Mouse (Mus musculus) MEL (cell line): ENCODE data around the gene Mypn. TPM values are rescaled to one million over a fixed set of nuclear protein-coding genes. Genes with fewer than 3 reads are reported as not detected.

Source experiments
- DNase-seq: peaks from one replicate; pipeline ENCODE4 v3.0.0; 2011; ENCODE audit warnings: low read depth, low spot score
- H3K27ac ChIP-seq: 2 replicates; pipeline ENCODE4 v1.5.1; 2012; ENCODE audit warnings: low read depth, mild to moderate bottlenecking, control low read depth, low read length, moderate library complexity; ENCODE audit not compliant: control insufficient read depth
- H3K27me3 ChIP-seq, 2 experiments: fragments of 150-350 bp in 1 of 2; sonication (generic) in 1 of 2; 2 replicates each; pipeline ENCODE4 v1.6.1; 2012; ENCODE audit warnings: low read length in 2 of 2, mild to moderate bottlenecking in 2 of 2, improper control_type of control experiment in 1 of 2, moderate library complexity in 1 of 2; ENCODE audit not compliant: insufficient read depth in 2 of 2, control insufficient read depth in 1 of 2
- H3K36me3 ChIP-seq, 2 experiments: 2 replicates each; pipeline ENCODE4 v1.6.1; 2012 to 2014; ENCODE audit warnings: low read length in 2 of 2, improper control_type of control experiment in 1 of 2, inconsistent platforms in 1 of 2, mild to moderate bottlenecking in 1 of 2; ENCODE audit not compliant: insufficient read depth in 2 of 2, control insufficient read depth in 1 of 2
- H3K4me1 ChIP-seq, 2 experiments: fragments of 150-350 bp in 1 of 2; sonication (generic) in 1 of 2; 2 replicates each; pipeline ENCODE4 v1.6.1; 2012; ENCODE audit warnings: low read length in 2 of 2, improper control_type of control experiment in 1 of 2, mild to moderate bottlenecking in 1 of 2; ENCODE audit not compliant: insufficient read depth in 2 of 2, control insufficient read depth in 1 of 2
- H3K4me3 ChIP-seq, 2 experiments: fragments of 150-350 bp in 1 of 2; sonication (generic) in 1 of 2; 2 replicates each; pipeline ENCODE4 v1.5.1; 2012; ENCODE audit warnings: low read depth in 2 of 2, low read length in 2 of 2, mild to moderate bottlenecking in 2 of 2, moderate library complexity in 2 of 2, control low read depth in 1 of 2, improper control_type of control experiment in 1 of 2; ENCODE audit not compliant: control insufficient read depth in 1 of 2, insufficient read depth in 1 of 2
- H3K79me2 ChIP-seq: 2 replicates; pipeline ENCODE4 v1.6.1; 2012; ENCODE audit warnings: mild to moderate bottlenecking, low read length, moderate library complexity; ENCODE audit not compliant: control insufficient read depth, poor library complexity, insufficient read depth
- H3K9ac ChIP-seq: 2 replicates; pipeline ENCODE4 v1.6.1; 2012; ENCODE audit warnings: low read depth, mild to moderate bottlenecking, control low read depth, low read length, moderate library complexity; ENCODE audit not compliant: control insufficient read depth, poor library complexity, severe bottlenecking
- H3K9me3 ChIP-seq: fragments of 150-350 bp; sonication (generic); replicated peaks from 2 replicates; pipeline ENCODE4 v1.6.1; 2012; ENCODE audit warnings: mild to moderate bottlenecking, low read length, improper control_type of control experiment, moderate library complexity; ENCODE audit not compliant: insufficient read depth
- BHLHE40 ChIP-seq: IDR thresholded peaks from 2 replicates; pipeline ENCODE4 v1.6.1; 2012; ENCODE audit warnings: low read depth, mild to moderate bottlenecking, inconsistent platforms, low read length, improper control_type of control experiment, borderline replicate concordance
- CHD1 ChIP-seq: IDR thresholded peaks from 2 replicates; pipeline ENCODE4 v1.6.1; 2012; ENCODE audit warnings: low read depth, mild to moderate bottlenecking, inconsistent platforms, low read length, improper control_type of control experiment
- CHD2 ChIP-seq: IDR thresholded peaks from 2 replicates; pipeline ENCODE4 v1.6.1; 2011; ENCODE audit warnings: low read length, improper control_type of control experiment
- CTCF ChIP-seq, 3 experiments: IDR thresholded peaks in 2 of 3; conservative IDR thresholded peaks in 1 of 3; 2 replicates each; pipeline ENCODE4 v1.5.1; 2011 to 2012; ENCODE audit warnings: low read length in 3 of 3, low read depth in 2 of 3, mild to moderate bottlenecking in 2 of 3, improper control_type of control experiment in 1 of 3, inconsistent platforms in 1 of 3, mixed read lengths in 1 of 3, moderate library complexity in 1 of 3; ENCODE audit not compliant: control insufficient read depth in 1 of 3, insufficient read depth in 1 of 3, poor library complexity in 1 of 3, severe bottlenecking in 1 of 3
- GATA1 ChIP-seq: IDR thresholded peaks from 2 replicates; pipeline ENCODE4 v1.6.1; 2011; ENCODE audit warnings: low read depth, low read length, improper control_type of control experiment
- HCFC1 ChIP-seq: IDR thresholded peaks from 2 replicates; pipeline ENCODE4 v1.6.1; 2012; ENCODE audit warnings: low read depth, mild to moderate bottlenecking, inconsistent platforms, low read length, improper control_type of control experiment, moderate library complexity
- MAFK ChIP-seq: IDR thresholded peaks from 2 replicates; pipeline ENCODE4 v1.6.1; 2011; ENCODE audit warnings: low read depth, mild to moderate bottlenecking, low read length, improper control_type of control experiment, borderline replicate concordance
- MAZ ChIP-seq: IDR thresholded peaks from 2 replicates; pipeline ENCODE4 v1.6.1; 2012; ENCODE audit warnings: low read depth, mild to moderate bottlenecking, inconsistent platforms, low read length, improper control_type of control experiment
- MXI1 ChIP-seq: IDR thresholded peaks from 2 replicates; pipeline ENCODE4 v1.6.1; 2011; ENCODE audit warnings: mild to moderate bottlenecking, low read depth, low read length, improper control_type of control experiment
- MYB ChIP-seq: IDR thresholded peaks from 2 replicates; pipeline ENCODE4 v1.6.1; 2011; ENCODE audit warnings: mild to moderate bottlenecking, low read depth, low read length, improper control_type of control experiment
- MYC ChIP-seq: IDR thresholded peaks from 2 replicates; pipeline ENCODE4 v1.6.1; 2011; ENCODE audit warnings: low read depth, mild to moderate bottlenecking, low read length, improper control_type of control experiment, moderate library complexity
- NRF1 ChIP-seq: IDR thresholded peaks from 2 replicates; pipeline ENCODE4 v1.6.1; 2014; ENCODE audit warnings: low read depth, mild to moderate bottlenecking, inconsistent platforms, low read length, improper control_type of control experiment, moderate library complexity; ENCODE audit not compliant: poor library complexity, insufficient read depth, severe bottlenecking
- RAD21 ChIP-seq: IDR thresholded peaks from 2 replicates; pipeline ENCODE4 v1.6.1; 2011; ENCODE audit warnings: mild to moderate bottlenecking, low read depth, low read length, improper control_type of control experiment
- SIN3A ChIP-seq: IDR thresholded peaks from 2 replicates; pipeline ENCODE4 v1.6.1; 2012; ENCODE audit warnings: low read length, improper control_type of control experiment, inconsistent platforms
- SMC3 ChIP-seq: IDR thresholded peaks from 2 replicates; pipeline ENCODE4 v1.6.1; 2011; ENCODE audit warnings: low read depth, low read length, improper control_type of control experiment
- TBP ChIP-seq: IDR thresholded peaks from 2 replicates; pipeline ENCODE4 v1.8.0; 2011; ENCODE audit warnings: low read depth, low read length, improper control_type of control experiment
- TCF12 ChIP-seq: IDR thresholded peaks from 2 replicates; pipeline ENCODE4 v1.6.1; 2014; ENCODE audit warnings: low read depth, mild to moderate bottlenecking, inconsistent platforms, low read length, improper control_type of control experiment, moderate library complexity
- USF1 ChIP-seq: IDR thresholded peaks from 2 replicates; pipeline ENCODE4 v1.6.1; 2014; ENCODE audit warnings: low read depth, mild to moderate bottlenecking, inconsistent platforms, low read length, improper control_type of control experiment, moderate library complexity
- USF2 ChIP-seq, 2 experiments: IDR thresholded peaks; 2 replicates each; pipeline ENCODE4 v1.6.1; 2011 to 2012; ENCODE audit warnings: improper control_type of control experiment in 2 of 2, low read length in 2 of 2, borderline replicate concordance in 1 of 2, inconsistent platforms in 1 of 2, low read depth in 1 of 2, mild to moderate bottlenecking in 1 of 2; ENCODE audit not compliant: insufficient read depth in 1 of 2
- ZKSCAN1 ChIP-seq: IDR thresholded peaks from 2 replicates; pipeline ENCODE4 v1.6.1; 2012; ENCODE audit warnings: low read depth, mild to moderate bottlenecking, inconsistent platforms, low read length, improper control_type of control experiment, moderate library complexity
- ZNF384 ChIP-seq: IDR thresholded peaks from 2 replicates; pipeline ENCODE4 v1.6.1; 2012; ENCODE audit warnings: low read depth, mild to moderate bottlenecking, inconsistent platforms, low read length, improper control_type of control experiment
- polyA plus RNA-seq, 2 experiments: library from polyadenylated mRNA; stranded (reverse) in 1 of 2; unstranded in 1 of 2; fragments of >175 nt in 1 of 2; fragments of >200 nt in 1 of 2; gene quantifications; 2 replicates each; pipeline versions ENCODE4 v1.2.1 to v1.2.4; 2012; ENCODE audit warnings: low replicate concordance in 2 of 2, low read depth in 1 of 2; ENCODE audit not compliant: insufficient read length in 2 of 2, insufficient read depth in 1 of 2, missing spikeins in 1 of 2
- total RNA-seq: library from RNA; depleted of rRNA; stranded (reverse); fragments of 300-350 nt; gene quantifications from 2 replicates; pipeline ENCODE4 v1.2.3, GENCODE M21; 2012

Mypn gene
- total and polyA plus RNA-seq, 3 experiments, result not detected

- Histone ChIP-seq H3K27me3 (no peaks in the 10 kb centered on the region; a peak in 1 of 4 replicates), H3K27ac (no peak overlapping the region), H3K4me1 (0 out of 4 replicates have a peak, but pooled peaks cover 0 to 4% of the 10 kb centered on the region in 2 experiments), H3K4me3 (no peak overlapping the region), H3K36me3 (no peaks in the 10 kb centered on the region), H3K9me3 (no peaks in the 10 kb centered on the region), H3K79me2 (no peaks in the 10 kb centered on the region), H3K9ac (no peak overlapping the region)
- TF ChIP-seq NRF1 (no peak), MYB (no peak), MAFK (no peak), GATA1 (no peak), CTCF (IDR thresholded peaks at IDR 0.05 in 2 of 3, conservative IDR thresholded peaks at IDR 0.05 in 1 of 3; ENCODE audit: control insufficient read depth in 1 of 3, insufficient read depth in 1 of 3, low read depth in 2 of 3, low read length in 3 of 3, poor library complexity in 1 of 3, severe bottlenecking in 1 of 3) (no peak), CHD1 (no peak), MAZ (no peak), ZNF384 (no peak), MXI1 (no peak), HCFC1 (no peak), SIN3A (no peak), TCF12 (no peak), MYC (no peak), CHD2 (no peak), ZKSCAN1 (no peak), RAD21 (no peak), SMC3 (no peak), USF1 (no peak)
- no peak for DNase-seq
Measured at GRCm38 (mm10) chr10:63157491-63157890, 46.3 kb downstream of the Mypn start.

- Histone ChIP-seq H3K27ac (no peak overlapping the region), H3K27me3 (no peaks in the 10 kb centered on the region; a peak in 1 of 4 replicates), H3K9me3 (no peaks in the 10 kb centered on the region), H3K9ac (no peak overlapping the region), H3K4me1 (0 out of 4 replicates have a peak, but pooled peaks cover 0 to 4% of the 10 kb centered on the region in 2 experiments), H3K36me3 (no peaks in the 10 kb centered on the region), H3K4me3 (no peak overlapping the region), H3K79me2 (no peaks in the 10 kb centered on the region)
- DNase-seq, result no peak
- TF ChIP-seq ZKSCAN1 (no peak), TBP (no peak), BHLHE40 (no peak), SMC3 (no peak), USF2 (IDR thresholded peaks at IDR 0.05; ENCODE audit: borderline replicate concordance in 1 of 2, insufficient read depth in 1 of 2, low read depth in 1 of 2, low read length in 2 of 2) (no peak)
Measured at GRCm38 (mm10) chr10:63156919-63157318, 46.8 kb downstream of the Mypn start.
